Mouse (Mus musculus) brain, embryonic 18.5 days (tissue): Measurements from ENCODE around the gene Gm15155.
"Not testable (repeated sequence)": the region's sequence is repeated elsewhere in the genome, so short reads cannot be mapped to it uniquely, and the experiment has no call there.

Experiments used
- DNase-seq: peaks from one replicate; pipeline ENCODE4 v3.0.0-alpha.2; 2012; ENCODE audit warnings: low read depth, low spot score

Gene Gm15155

DNA sequence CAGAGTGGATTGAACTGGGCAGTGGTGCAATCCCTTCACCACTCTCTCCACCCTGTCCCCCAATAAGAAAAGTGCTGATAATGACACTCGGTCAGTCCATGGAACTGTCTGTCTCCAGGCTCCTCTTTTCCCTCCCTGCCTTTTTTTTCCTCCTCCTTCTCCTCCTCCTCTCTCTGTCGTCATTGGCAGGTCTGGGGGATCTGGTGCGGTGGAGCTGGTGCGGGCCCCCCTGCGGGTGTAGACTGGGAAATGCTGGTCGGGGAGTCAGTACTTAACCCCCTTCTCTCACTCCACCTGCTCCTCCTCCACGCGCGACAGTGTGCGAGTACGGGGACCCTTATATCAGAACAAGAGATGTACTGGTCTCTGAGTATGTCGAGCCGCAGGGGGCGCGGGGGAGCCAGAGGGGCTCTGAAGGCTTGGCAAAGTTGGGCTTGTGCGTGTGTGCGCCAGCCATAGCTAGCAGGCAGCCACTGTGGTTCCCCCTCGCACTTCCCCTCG is at the start of gene Gm15155:
Gene Gm15155, plus strand, starts transcription at position 401 of the 501 bp plus-strand sequence.
- DNase-seq = no peak

DNA sequence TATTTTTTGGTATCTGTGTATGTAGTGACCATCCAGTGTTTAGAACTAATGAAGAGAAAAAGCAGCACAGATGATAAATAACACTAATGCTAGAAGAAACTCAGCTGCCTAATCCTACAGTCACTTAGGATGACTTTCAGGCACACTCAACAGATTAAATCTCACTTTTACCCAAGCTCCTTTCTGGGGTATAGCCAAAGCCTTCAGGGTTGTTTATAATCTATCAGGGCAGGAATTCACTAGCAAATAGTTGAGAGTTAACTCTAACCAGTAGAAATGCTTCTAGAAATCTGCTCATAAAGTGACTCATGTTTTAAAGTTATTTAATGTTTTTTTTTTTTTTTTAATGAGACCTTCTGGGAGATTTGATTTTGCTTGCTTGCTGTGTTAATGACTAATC is 44.8 kb upstream of the Gm15155 start:
- DNase-seq = no peak

DNA sequence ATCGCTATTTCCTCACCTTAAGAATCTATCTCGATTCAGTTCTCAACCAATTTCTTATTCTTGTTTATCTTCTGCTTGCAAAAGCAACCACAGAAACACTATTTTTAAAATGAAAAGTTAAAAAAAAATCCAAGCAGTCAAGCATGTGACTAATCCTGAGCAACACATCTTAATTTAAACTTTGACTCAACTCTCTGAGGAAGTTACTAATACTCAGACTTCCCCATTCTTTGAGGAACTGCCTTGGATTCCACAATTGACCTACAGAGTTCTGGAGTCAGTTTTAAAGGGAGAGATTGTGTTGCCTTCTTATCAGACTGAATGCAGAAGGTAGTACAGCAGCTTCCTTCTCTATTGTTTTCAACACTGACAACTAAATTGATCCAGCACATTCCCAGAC is 40.0 kb upstream of the Gm15155 start:
- no peak for DNase-seq

DNA sequence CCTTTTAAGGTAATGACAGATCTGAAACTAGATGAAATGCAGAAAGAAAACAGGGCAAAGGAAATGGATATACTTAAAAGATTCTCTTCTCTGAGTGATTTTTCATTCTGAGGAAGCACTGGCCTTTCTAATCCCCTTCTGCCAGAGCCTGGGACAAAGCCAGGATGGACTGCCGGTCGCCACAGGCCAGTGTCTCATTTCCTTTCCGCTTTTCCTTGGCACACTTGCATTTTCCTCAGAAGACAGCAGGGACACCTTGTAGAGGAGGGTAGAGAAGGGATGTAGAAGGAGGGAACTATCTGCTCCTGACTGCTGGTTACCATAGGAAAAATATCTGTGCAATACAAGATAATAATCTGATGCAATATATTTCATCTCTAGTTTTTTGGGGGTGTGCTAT is 33.1 kb upstream of the Gm15155 start:
- no peak for DNase-seq

DNA sequence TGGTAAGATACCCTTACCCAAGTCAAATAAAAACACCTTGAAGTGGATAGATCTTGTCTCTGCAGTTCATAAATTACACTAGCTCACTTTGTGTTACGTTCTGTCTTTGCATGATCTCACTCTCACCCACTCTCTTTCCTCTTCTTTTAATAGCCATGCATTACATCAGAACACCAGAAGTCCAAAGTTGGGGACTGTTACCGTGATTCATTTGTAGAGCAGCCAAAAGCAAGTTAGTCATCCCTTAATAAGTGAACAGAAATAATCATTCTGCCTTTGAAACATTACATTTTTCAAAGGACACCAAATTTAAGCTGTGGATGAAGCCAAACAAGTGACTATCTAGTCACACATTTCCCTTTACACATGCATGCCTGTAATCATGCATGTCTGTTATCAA is 32.1 kb upstream of the Gm15155 start:
- DNase-seq = no peak

DNA sequence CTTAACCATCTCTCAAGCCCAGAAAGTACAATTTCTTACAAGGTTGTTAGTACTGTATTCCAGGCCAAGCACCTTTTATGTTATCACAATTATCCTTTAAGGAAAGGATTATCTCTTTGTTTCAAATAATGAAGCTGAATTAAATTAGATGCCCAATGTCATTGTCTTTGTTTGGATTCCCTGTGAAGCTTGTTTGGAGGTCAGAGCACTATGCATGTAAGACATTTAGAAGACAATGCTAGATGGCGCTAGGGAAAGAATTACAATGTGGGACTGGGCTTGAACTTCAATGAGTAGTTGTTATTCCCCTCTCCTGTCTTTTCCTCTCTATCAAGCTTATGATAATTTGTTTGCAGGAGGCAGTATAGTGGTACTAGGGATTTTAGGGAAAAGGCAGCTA is 29.9 kb upstream of the Gm15155 start:
- DNase-seq = no peak

DNA sequence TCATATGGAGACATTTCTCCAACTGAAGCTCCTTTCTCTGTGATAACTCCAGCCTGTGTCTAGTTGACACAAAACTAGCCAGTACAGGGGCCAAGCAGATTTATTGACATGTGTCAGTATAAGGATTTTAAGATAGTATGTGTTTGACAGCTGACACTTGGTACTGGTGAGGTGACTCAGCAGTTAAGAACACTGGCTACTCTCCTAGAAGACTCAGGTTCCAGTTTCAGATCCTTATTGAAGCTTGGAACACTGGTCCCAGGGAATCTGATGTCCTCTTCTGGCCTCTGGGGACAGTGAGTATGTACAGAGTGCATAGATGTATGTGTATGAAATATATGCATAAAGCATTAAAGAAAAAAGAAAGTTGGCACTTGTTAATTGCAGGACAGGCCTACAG is 28.2 kb upstream of the Gm15155 start:
- no peak for DNase-seq

DNA sequence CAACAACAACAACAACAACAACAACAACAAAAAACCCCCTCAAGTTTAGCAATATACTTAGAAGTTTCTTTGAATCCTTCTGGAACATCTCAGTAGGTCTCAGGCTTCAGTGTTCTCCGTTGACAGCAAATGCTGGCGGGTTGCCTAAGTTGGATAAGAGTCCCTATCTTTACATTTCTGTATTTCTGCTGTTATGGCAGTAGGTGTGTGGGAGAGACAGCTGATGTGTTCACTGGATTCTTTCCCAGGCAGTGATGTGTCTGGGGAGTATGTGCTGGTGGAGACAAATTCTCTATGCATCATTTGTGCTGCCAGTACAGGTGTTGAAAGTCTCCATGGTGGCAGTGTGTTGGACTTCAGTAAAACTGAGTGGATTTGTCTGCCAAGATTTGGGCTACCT is 23.3 kb upstream of the Gm15155 start:
- DNase-seq = no peak

DNA sequence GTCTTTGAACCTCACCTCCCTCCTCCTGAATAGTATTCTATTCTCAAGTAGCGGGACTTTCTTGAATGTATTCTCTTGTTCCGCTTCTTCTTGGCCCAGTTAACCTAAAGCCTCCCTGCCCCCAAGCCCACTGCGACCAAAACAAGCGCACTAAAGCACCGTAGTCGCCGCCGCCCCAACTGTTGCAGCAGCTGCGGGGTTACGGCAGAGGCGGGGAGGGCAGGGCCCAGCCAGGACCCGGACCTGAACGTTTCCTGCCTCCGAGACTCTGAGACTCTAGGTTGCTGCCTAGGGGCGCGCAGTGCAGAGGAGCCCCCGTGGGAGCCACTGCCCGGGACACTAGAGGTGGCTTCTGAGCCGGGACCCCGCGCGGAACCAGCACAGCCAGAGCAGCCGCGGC is 2.0 kb upstream of the Gm15155 start:
- no peak for DNase-seq

DNA sequence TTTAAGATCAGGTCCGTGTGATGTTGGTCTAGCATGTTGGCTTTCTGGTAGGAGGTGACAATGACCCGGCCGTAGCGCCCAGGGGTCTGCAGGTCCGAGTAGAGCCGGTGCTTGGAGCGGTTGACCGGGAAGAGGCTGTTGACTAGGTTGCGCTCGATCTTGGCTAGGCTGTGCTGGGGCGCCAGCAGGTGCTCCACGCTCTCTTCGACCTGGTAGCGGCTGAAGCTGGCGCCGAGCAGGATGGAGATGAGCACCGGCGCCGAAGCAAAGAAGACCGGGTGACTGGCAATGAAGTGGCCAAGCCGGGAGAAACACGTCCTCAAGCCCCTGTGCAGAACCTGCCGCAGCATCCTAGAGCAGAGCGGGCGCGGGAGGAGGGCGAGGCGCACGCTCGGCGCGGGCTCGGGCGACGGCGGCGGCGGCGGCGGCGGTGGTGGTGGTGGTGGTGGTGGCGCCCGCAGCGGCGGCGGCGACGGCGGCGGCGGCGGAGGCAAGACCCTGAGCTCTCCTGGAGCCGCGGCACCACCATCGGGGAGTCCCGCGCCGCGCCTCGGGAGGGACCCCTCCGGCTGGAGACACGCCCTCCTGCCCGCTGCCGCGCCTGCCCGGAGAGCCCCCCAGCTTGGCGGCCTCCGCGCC is 1.5 kb upstream of the Gm15155 start:
- DNase-seq = no peak

DNA sequence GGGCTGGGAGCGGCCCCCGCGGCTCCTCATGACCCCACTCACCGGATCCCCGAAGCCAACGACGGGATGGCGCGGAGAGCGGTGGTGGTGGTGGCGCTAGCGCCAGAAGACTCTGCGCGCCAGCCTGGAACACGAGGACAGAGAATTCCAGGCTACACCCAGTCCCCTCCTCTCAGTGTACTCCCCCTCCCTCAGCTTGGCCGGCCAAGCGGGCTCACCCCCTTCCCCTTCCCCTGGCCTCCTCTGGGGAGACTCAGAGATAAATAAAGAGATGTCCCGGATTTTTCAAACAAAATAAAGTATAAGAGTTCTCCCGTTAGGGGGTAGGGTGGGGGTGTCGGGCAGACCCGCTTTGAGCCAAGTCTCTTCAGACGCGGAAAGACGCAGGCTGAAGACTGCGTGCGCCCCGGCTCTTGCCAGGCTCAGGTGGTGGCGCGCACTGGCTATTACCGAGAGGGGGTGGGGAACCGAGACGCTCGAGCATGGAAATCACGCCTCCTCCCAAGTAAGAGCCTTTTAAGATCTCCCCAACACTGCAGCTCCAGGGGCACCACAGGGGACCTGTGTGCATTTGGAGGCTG is 750 bp upstream of the Gm15155 start, which contains the start of gene Ptchd1:
Gene Ptchd1, minus strand, starts transcription at position 114 of the 581 bp plus-strand sequence.
- DNase-seq = no peak

DNA sequence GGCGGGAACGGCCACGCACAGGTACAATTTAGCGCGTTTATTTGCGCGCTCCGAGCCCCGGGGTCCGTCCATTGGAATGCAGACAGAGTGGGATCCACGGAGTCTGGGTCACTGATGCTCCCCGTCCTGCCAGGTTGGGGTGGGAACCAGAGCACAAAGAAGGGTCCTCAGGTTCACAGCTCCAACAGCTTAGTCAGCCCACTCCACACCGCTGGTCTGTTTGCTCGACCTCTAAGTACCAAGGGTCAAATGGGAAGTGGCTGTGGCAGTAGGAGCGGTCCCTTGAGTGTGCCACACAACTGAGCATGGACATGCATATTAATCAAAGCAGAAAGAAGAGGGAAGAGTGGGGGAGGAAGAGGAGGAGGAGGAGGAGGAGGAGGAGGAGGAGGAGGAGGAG is 354 bp downstream of the Gm15155 start:
- DNase-seq = no peak

DNA sequence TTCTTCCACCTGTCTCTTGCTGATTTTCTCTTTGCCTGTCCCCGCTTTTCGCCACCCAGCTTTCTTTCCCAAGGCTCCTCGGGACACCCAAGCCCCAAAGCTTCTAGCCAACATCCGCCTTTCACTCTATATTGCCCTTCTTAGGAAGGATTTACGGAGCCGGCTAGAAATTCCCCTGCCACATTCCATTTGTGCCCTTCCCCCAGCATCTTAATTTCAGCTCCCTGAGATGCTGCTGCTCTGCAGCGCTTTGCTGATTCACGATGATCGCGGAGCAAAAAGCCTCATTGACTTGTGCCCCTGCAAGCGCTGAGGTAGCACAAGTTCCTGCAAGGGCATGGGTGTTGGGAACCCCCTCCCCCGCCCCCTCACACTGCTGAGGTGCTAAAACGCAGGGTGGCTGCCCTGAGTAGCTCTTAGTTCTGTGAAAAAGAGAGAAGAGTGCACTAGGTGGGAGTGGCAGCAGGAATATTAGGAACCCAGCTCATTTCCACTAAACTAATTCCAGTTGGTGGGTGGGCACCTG is 1.2 kb downstream of the Gm15155 start:
- DNase-seq = no peak

DNA sequence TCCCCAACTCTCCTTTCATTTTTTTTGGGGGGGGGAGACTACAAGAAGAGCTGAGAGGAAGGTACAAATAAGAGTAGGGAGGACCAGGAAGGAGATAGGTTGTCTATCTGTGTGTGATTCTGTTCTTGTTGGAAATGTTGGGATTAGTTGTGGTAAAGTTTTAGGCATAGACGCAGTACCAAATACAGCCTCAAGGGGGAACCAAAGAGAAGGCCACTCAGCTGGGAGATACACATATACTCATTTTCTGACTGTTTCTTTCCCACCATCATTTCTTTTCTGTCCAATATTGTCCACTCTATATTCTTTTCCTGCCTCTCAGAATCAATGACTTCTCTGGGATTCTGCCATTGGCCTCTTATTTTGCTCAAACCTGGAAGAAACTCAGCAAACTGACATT is 19.4 kb downstream of the Gm15155 start:
- no peak for DNase-seq

DNA sequence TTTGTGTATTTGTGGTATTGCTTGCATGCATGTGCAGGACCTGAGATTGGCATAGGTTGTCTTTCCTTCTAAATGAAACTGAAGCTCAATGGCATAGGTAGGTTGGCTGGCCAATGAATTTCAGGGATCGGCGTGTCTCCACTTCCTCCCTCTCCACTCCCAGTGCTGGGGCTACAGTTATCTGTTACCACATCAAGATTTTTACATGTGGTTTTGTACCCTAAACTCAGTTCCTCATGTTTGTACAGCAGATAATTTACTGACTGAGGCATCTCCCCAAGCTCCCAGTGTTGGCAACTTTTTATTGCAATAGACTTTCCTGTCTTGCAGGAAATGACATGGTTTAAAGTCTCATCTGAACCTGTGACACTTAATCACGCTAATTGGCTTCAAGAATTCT is 21.4 kb downstream of the Gm15155 start:
- no peak for DNase-seq

DNA sequence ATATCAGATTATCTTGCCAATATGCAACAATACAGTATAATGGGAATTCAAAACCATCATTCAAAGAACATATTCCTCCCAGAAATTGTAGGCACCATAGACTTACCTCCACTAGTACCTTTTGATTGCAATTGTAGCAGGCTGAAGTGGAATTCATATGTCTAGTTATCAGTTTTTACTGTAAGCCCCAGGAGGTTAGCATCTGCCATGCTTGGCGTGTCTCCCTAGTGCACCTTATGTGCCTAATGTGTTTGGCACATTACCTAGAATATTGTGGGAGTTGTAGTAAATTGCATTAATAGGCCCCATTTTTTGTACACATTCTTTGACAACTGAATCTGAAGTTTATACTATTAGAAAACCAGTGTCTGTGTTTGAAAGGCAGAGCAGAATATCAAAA is 33.4 kb downstream of the Gm15155 start:
- DNase-seq = no peak

DNA sequence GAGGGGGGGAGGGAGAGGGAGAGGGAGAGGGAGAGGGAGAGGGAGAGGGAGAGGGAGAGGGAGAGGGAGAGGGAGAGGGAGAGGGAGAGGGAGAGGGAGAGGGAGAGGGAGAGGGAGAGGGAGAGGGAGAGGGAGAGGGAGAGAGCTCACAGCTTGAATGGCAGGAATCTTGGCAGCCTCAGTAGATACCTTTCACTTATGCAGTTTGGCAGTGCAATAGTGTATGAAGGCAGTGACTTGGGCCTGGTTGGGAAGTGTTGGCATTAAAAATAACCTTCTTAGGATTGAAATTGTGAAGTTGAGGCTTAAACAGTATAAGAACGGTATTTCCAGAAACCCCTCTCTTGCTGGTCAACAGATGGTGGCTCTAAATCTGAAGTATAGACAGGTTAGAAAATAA is 65.9 kb downstream of the Gm15155 start:
- not testable (repeated sequence) for DNase-seq

DNA sequence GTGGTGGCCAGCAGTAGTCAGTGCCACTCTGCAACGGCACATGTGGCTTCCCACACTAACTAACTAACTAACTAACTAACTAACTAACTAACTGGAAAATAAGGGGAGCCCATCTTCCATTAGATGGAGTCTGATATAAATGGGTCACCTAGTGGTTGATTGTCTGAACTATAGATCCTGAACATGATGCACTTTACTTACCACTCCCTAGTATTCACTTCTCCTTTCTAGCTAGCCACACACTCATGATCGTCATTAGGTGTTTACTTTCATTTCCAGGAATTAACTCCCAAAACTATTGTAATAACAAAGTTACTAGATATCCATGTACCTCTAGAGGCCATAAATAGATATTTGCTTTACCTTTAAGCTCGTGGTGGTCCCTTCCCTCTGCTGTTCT is 99.6 kb downstream of the Gm15155 start:
- no peak for DNase-seq

DNA sequence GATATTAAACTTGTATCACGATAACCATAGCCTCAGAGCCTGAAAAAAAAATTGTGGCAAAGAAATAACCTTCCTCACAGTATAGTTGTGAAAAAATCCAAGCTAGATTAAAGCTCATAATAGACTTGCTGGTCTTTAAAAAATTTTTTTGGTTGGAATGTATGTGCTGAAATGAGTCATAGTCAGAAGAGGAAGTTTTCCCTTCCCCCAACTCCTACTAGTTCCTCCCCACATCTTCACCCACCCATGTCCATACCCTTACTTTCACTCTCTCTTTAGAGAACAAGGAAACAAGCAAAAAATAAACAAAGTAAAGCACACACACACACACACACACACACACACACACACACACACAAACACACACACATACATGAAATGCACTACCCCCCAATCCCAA is 103.8 kb downstream of the Gm15155 start:
- no peak for DNase-seq

DNA sequence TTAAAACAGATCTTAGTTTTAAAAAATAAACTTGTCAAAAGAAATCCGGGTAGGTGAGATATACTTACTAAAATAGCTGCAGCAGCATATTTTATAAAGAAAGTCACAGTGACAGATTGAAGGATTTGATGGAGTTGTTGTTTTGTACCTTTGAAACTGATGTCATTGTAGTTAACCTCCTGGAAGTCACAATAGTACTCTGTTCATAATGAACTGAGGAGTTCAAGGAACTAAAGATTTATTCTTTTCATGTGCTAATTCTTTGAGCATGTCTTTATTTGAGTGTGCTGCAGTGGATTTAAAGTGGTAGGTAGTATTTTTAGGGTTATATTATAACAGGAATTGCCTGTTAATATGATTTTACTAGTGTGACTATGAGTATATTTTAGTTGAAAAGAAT is 263.6 kb downstream of the Gm15155 start:
- DNase-seq = no peak

DNA sequence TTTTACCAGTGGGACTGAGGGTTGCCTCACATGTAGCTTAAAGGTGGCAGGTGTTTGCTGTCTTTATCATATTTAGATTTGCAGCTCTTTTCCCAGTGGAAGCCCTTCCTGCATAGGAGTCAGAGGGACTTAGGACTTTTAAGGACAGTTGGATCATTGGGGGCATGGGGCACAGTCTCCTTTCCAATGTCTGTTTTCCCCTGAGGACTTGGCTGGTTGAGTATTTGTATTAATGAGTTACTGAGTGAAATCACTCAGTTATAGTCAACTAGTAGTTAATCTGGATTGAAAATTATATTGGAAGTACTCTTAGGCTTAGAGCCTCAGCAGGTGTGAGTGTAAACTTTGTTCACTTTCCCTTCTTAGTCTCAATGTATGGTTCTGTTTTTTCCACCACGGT is 275.5 kb downstream of the Gm15155 start:
- DNase-seq = no peak

DNA sequence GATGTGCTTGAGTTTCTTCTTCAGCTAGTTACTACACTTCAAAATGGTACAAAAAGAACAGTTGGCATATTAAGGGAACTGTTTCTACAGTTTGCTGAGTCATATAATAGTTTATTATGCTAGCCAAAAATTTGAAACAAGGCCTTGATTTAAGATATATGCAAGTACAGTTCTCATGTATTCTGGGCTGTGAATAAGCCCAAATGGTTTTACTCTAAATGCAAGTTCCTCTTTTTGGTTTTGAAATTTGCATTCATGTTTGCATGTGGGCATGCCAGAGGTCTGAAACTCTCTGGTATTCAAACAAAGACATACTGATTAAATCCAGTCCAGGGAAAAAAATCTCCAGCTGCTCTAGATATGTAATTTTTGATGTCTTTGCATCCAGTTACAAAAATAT is 277.2 kb downstream of the Gm15155 start:
- no peak for DNase-seq

DNA sequence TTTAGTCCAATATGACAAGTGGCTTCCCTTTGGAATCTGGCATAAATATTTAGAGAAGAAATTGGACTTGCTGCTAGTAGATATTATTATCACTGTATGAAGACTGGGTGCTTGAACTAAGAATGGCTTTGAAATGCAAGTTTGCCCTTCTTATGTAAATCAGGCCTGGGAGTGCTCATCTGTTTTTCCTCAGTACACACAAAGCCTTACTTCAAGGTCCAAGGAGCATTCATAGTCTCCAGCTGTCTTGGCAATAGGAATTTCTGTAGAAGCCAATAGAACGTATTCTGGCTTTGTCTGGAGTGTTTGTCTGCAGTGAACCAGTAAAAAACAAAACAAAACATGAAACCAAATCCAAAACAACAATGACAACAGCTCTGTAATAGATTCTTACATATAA is 278.6 kb downstream of the Gm15155 start:
- DNase-seq = no peak
